Mouse (Mus musculus) lung, embryonic 16.5 days (tissue): Measurements from ENCODE around the gene Rps6kc1. TPM values are rescaled to one million over a fixed set of nuclear protein-coding genes. Genes with fewer than 3 reads are reported as not detected.
"Not testable (repeated sequence)": the region's sequence is repeated elsewhere in the genome, so short reads cannot be mapped to it uniquely, and the experiment has no call there.

Experiments used
- ATAC-seq: fragments of 200-750 bp; cut with Nextera tagmentation; 2 replicates; pipeline ENCODE4 v1.8.0; 2017; ENCODE audit warnings: low read depth, mild to moderate bottlenecking, moderate library complexity
- H3K27ac ChIP-seq: fragments of 300-500 bp; sonication (generic); 2 replicates; pipeline ENCODE4 v1.5.1; 2014; ENCODE audit warnings: mild to moderate bottlenecking, control low read depth, low read length
- H3K27me3 ChIP-seq: fragments of 300-500 bp; sonication (generic); 2 replicates; pipeline ENCODE4 v1.6.1; 2014; ENCODE audit warnings: low read depth, low read length, mixed read lengths; ENCODE audit not compliant: control insufficient read depth, insufficient read depth
- H3K36me3 ChIP-seq: fragments of 300-500 bp; sonication (generic); 2 replicates; pipeline ENCODE4 v1.6.1; 2014; ENCODE audit warnings: low read length; ENCODE audit not compliant: control insufficient read depth, insufficient read depth
- H3K4me1 ChIP-seq: fragments of 300-500 bp; sonication (generic); replicated peaks from 2 replicates; pipeline ENCODE4 v1.6.1; 2014; ENCODE audit warnings: low read length, mixed read lengths; ENCODE audit not compliant: control insufficient read depth, insufficient read depth
- H3K4me2 ChIP-seq: fragments of 300-500 bp; sonication (generic); 2 replicates; pipeline ENCODE4 v1.6.1; 2014; ENCODE audit warnings: low read depth, low read length, control low read depth
- H3K4me3 ChIP-seq: fragments of 300-500 bp; sonication (generic); 2 replicates; pipeline ENCODE4 v1.5.1; 2014; ENCODE audit warnings: mild to moderate bottlenecking, low read length, control low read depth
- H3K9ac ChIP-seq: fragments of 300-500 bp; sonication (generic); 2 replicates; pipeline ENCODE4 v1.6.1; 2014; ENCODE audit warnings: low read length, control low read depth
- H3K9me3 ChIP-seq: fragments of 300-500 bp; sonication (generic); 2 replicates; pipeline ENCODE4 v1.6.1; 2016; ENCODE audit warnings: low read length; ENCODE audit not compliant: control insufficient read depth
- WGBS: fragments of 180-500 bp; shearing (Covaris S2); extraction: QIAGEN DNeasy Blood & Tissue Kit; methylation state at CpG from one replicate; pipeline ENCODE4 v1.1.7; 2014; 5-methylcytosine and 5-hydroxymethylcytosine counted together
- polyA plus RNA-seq: library from polyadenylated mRNA; unstranded; fragments of >200 nt; fragmentation: Nextera tagmentation; extraction: Ambion mirVana; gene quantifications from 2 replicates; pipeline ENCODE4 v1.2.1, GENCODE M21; 2015

Rps6kc1 gene
- polyA plus RNA-seq, 1 experiment from 2014 or later = 15.5 TPM

DNA sequence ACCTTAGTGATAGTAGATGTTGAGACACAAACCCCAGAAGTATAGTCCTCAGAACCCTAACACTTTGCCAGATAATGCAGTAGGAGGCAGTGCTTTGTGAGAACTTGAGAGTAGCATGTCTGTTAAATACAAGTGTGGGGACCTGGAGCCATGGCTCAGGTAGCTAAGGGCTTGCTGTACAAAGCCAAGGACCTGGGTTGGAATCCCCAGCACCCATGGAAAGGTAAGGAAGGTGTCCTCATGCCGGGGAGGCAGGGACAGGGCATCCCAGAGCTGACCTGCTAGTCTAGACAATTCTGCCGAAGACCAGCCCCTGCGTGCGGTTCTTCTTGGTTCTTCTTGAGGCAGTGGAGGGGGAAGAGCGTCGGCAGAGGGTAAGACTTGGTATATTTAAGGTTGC lies 18.6 kb upstream of the Rps6kc1 start:
- ATAC-seq = no peak
- peaks cover 8% of the 10 kb centered on the region; the same call in 1 of the 2 replicates for H3K36me3 ChIP-seq
- no peak overlapping the region; the same call in 1 of the 2 replicates for H3K9ac ChIP-seq
- peaks cover 12% of the 10 kb centered on the region for H3K4me1 ChIP-seq
- H3K27me3 ChIP-seq = no peaks in the 10 kb centered on the region
- no peak overlapping the region for H3K27ac ChIP-seq
- H3K4me3 ChIP-seq = no peak overlapping the region
- 53% methylated on average over 6 of the region's 6 CpGs for WGBS
- H3K9me3 ChIP-seq = no peaks in the 10 kb centered on the region
- no peak overlapping the region for H3K4me2 ChIP-seq

DNA sequence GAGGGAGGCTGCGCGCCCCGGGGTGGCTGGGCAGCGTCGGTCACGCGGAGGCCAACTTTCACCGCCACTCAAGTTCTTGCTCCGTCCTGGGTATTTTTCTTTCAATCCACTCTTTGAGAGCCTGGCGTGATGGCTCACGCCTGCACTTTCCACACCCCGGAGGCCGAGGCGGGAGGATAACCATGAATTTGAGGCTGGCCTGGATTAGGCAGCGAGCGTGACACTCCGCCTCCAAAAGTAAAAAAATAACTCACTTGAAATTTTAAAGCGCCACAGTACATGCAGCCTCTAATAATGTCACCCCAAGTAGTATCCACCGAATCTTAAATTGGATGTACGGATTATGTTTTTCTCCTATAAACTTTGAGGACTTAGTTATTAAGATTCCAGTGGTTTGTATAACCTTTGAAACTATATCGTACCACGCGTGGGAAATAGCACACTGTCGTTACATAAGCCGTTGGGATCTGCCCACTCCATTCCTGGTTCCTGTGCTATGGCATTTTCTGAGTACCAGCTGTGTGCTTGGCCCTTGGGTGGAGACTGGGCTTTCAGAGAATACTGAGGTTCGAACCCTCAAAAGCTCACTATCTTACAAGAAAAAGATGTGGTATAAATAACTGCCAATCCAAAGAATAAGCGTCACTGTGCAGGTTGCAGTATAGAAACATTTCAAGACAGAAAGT lies 17.6 kb upstream of the Rps6kc1 start:
- Histone ChIP-seq H3K4me1 (peaks cover 12% of the 10 kb centered on the region), H3K36me3 (peaks cover 4% of the 10 kb centered on the region; the same call in 1 of the 2 replicates), H3K27me3 (no peaks in the 10 kb centered on the region), H3K4me2 (peak overlapping the region; percentile 87), H3K9me3 (no peaks in the 10 kb centered on the region), H3K9ac (peak overlapping the region; percentile 92), H3K27ac (peak overlapping the region; percentile 99), H3K4me3 (peak overlapping the region; percentile 82)
- 4% methylated on average over 22 of the region's 27 CpGs for WGBS
- ATAC-seq = peak; percentile 15

DNA sequence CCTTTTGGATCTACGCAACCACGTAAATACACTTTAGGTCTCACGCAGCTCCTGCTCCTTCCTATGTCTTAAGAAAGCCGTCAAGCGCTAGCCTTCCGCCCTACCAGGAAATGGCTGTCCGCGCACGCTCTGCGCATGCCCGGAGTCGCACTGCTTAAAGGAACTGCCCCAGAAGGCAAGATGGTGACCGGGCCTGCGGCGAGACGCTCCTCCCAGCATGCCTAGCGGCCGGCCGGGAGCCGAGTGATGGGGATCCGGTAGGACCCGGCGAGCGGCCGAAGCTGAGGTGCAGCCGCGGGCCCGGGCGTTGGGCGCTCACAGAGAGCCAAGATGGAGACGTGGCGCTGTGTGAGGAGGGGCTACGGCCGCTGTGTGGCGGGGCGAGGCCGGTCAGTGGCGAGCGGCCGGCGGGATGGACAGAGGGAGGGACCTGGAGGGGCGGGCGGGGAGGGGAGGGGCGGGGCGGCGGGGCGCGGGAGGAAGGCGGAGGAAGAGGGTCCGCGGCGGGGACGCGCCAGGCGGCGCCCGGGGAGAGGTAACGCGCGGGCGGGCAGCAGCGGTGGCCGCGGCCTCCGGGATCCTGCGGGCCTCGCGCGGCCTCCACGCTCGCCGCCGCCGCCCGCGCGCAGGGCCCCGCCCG lies 16.9 kb upstream of the Rps6kc1 start:
- H3K9me3 ChIP-seq = no peaks in the 10 kb centered on the region
- peak overlapping the region; percentile 82 for H3K4me3 ChIP-seq
- peak overlapping the region; percentile 92 for H3K9ac ChIP-seq
- WGBS = under 1% methylated on average over 52 of the region's 79 CpGs
- peaks cover 12% of the 10 kb centered on the region for H3K4me1 ChIP-seq
- H3K27me3 ChIP-seq = no peaks in the 10 kb centered on the region
- peak overlapping the region; percentile 87 for H3K4me2 ChIP-seq
- H3K27ac ChIP-seq = peak overlapping the region; percentile 99
- peak; percentile 97 for ATAC-seq
- peaks cover 4% of the 10 kb centered on the region; the same call in 1 of the 2 replicates for H3K36me3 ChIP-seq

DNA sequence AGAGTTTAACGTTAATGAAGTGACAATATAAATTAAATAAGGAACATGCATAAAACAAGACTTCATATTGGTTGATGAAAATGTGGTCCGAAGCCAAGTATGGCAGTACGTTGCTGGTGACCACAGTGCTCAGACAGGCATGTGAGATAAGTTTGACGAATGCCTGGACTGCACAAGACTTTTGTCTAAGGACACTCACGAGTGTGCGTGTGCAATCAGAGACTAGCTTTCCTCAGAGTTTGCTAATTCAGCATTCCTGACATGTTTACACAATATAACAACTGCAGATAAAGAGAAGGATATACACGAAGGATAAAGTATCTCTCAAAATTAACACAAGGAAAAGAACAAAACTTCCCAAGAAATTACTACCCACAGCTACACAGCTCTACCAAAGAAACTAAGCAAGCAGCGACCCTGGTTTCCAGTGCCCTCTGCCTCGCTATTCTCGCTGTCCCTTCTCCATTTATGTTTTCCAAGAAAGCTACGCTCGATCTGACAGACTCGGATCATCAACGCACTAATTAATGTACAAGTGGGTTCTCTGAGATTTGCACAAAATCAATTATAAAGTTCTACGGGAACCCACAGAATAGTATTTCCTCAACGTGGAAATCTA lies 16.3 kb upstream of the Rps6kc1 start:
- peak; percentile 38 for ATAC-seq
- WGBS = 4% methylated on average over 16 of the region's 16 CpGs
- peak overlapping the region; percentile 99 for H3K27ac ChIP-seq
- peak overlapping the region; percentile 87 for H3K4me2 ChIP-seq
- no peaks in the 10 kb centered on the region for H3K9me3 ChIP-seq
- H3K9ac ChIP-seq = peak overlapping the region; percentile 92
- H3K4me1 ChIP-seq = peaks cover 12% of the 10 kb centered on the region
- no peaks in the 10 kb centered on the region for H3K27me3 ChIP-seq
- peaks cover 2% of the 10 kb centered on the region; the same call in 1 of the 2 replicates for H3K36me3 ChIP-seq
- H3K4me3 ChIP-seq = peak overlapping the region; percentile 82

DNA sequence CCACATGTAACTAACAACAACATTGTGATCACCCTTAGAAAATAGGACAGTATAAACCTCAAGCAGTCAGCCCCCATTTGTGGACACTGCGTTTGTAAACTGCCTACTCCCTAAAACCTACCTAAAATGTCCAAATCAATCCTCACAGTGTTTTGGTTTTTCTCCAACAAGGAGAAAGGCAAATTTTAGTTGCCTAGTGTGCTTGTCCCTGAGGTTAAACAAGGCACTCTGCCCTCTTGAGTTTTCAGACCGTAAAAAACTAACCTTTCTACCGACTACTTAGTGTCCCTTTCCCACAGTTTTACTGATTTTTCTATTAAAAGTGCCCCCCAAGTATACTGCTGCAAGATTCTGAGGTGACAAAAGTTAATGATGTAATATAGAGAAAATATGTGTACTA lies 15.7 kb upstream of the Rps6kc1 start:
- H3K9ac ChIP-seq = no peak overlapping the region; the same call in 1 of the 2 replicates
- WGBS = 48% methylated on average over 3 of the region's 3 CpGs
- H3K27me3 ChIP-seq = no peaks in the 10 kb centered on the region
- H3K36me3 ChIP-seq = 0 out of 2 replicates have a peak, but pooled peaks cover 2% of the 10 kb centered on the region
- no peak for ATAC-seq
- H3K9me3 ChIP-seq = no peaks in the 10 kb centered on the region
- no peak overlapping the region; the same call in 1 of the 2 replicates for H3K4me3 ChIP-seq
- peaks cover 12% of the 10 kb centered on the region for H3K4me1 ChIP-seq
- peak overlapping the region; percentile 87 for H3K4me2 ChIP-seq
- no peak overlapping the region for H3K27ac ChIP-seq

DNA sequence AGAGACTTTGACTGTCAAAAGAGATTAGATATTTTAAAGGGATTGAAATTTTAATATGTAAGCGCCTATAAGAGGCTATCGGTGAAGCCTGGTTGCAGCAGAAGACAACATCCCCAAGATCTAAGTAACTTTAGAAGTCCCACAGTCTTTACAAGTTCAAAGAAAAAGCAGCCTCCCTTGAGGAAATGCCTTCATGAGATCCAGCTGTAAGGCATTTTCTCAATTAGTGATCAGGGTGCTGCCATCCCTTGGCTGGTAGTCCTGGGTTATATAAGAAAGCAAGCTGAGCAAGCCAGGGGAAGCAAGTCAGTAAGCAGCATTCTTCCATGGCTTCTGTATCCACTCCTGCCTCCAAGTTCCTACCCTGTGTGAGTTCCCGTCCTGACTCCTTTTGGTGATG lies 13.2 kb upstream of the Rps6kc1 start, which contains the start of gene Angel2:
Angel2 (plus strand) TSS at position 301 of the 400 bp plus-strand sequence.
- WGBS = 77% methylated on average over 3 of the region's 3 CpGs
- not testable (repeated sequence) for H3K27ac ChIP-seq, H3K27me3 ChIP-seq, H3K36me3 ChIP-seq, H3K9ac ChIP-seq, H3K4me2 ChIP-seq, H3K4me3 ChIP-seq, H3K9me3 ChIP-seq, ATAC-seq, H3K4me1 ChIP-seq

DNA sequence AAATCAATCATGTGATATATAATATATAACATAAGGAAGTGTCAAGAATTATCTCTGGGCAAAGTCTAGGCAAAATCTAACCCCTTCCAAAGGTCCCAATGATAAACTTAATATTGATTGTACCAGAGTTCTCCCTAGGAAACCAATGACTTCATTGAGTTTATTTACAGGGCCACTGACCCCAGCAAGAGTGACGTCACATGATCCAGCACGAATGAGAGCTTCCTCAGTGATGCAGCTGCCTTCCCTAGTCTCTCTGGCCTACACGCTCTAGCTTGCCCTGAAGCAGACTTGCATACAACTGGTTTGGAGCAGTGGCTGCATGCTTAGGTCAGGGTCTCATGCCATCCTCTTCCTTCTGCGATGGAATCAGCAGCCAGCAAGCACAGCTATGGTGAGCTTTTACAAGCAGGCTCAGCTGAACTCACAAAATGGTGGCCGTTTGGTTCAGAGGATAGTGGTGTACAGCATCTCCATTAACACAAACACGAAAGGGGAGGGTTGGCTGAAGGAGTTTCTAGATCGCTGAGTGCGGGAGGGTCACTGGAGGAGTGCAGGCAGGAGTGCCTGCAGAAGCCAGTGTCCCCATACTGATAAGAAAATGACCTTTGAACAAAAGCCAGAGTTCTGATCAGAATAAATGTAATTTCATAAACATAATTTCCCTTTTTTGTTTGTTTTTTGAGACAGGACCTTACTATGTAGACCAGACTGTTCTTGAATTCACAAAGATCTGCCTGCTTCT lies 8.3 kb upstream of the Rps6kc1 start:
- Histone ChIP-seq H3K27me3 (no peaks in the 10 kb centered on the region), H3K9ac (no peak overlapping the region), H3K27ac (no peak overlapping the region), H3K9me3 (no peaks in the 10 kb centered on the region), H3K4me2 (no peak overlapping the region), H3K4me3 (no peak overlapping the region), H3K36me3 (no peaks in the 10 kb centered on the region), H3K4me1 (no peaks in the 10 kb centered on the region)
- 57% methylated on average over 8 of the region's 8 CpGs for WGBS
- no peak for ATAC-seq

DNA sequence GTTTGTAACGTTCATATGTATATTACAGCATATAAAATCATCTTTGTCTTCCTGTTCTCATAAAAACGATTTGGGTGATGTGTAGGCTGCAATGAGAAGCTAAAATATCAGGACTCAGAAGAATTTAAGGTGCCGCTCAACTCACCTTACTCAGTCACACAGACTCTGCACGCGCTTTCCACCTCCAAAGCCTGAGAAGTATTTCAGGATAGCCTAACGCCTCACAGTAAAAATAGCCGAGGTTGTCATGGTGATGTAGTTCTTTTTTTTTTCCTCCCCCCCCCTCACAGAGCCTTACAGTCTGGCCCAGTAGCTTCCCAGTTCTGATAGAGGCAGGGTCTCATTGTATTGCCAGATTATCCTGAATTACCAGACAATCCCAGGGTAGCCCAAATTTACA lies 7.4 kb upstream of the Rps6kc1 start:
- no peaks in the 10 kb centered on the region for H3K4me1 ChIP-seq
- H3K9ac ChIP-seq = no peak overlapping the region
- ATAC-seq = no peak
- no peaks in the 10 kb centered on the region for H3K36me3 ChIP-seq
- H3K27ac ChIP-seq = no peak overlapping the region
- no peak overlapping the region for H3K4me2 ChIP-seq
- H3K9me3 ChIP-seq = no peaks in the 10 kb centered on the region
- no peaks in the 10 kb centered on the region for H3K27me3 ChIP-seq
- no peak overlapping the region for H3K4me3 ChIP-seq
- 49% methylated on average over 7 of the region's 7 CpGs for WGBS
